Mouse (Mus musculus): Measurements from ENCODE around the gene Creb3l4.

DNA sequence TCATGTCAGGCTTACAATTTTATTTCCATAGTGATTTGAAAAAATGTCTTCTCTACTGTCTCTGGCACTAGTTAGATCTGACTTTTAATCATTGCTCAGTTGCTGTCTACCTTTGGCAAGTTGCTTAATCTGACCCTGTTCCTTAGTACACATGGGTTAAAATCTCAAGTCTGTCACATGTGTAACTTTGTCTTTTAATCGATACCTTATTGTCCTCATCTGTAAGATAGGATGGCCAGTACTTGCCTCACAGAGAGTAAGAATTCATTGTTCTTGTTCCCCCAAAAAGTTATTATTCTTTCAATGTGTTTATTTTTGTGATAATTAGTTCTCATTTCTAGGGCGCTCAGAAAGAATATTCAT, 48.7 kb upstream of the Creb3l4 start:
- TF ChIP-seq CTCF (IDR thresholded peaks at IDR 0.05; ENCODE audit: low read depth) (no peak), EP300 (IDR thresholded peaks at IDR 0.05; ENCODE audit: low read depth) (no peak)

Measured in liver, postnatal 0 days (tissue).